Mouse (Mus musculus): Measurements from ENCODE around the gene Crtac1.

- TF ChIP-seq GATA1 (IDR thresholded peaks at IDR 0.05; ENCODE audit: low read length) (no peak), TAL1 (IDR thresholded peaks at IDR 0.05; ENCODE audit: low read length) (no peak)
Measured at GRCm38 (mm10) chr19:42263524-42263923, 168.1 kb downstream of the Crtac1 start.

Measured in erythroblast, embryonic 14.5 days (primary cell).